Mouse (Mus musculus): ENCODE data around the gene Fzd5.
A peak's percentile ranks its signal among the peaks of the same experiment; 100 is the strongest.

Gene Fzd5

GRCm38 (mm10) chr1:64733453-64734245, 3.9 kb downstream of the Fzd5 start:
- no peak for DNase-seq

GRCm38 (mm10) chr1:64732637-64733200, 4.8 kb downstream of the Fzd5 start:
- DNase-seq: no peak

- no peak for DNase-seq
Measured at GRCm38 (mm10) chr1:64732161-64732560, 5.4 kb downstream of the Fzd5 start.

- DNase-seq: no peak
Measured at GRCm38 (mm10) chr1:64731341-64732020, 6.1 kb downstream of the Fzd5 start.

- no peak for DNase-seq
Measured at GRCm38 (mm10) chr1:64730046-64730445, 7.5 kb downstream of the Fzd5 start.

GRCm38 (mm10) chr1:64721034-64721587, 16.4 kb downstream of the Fzd5 start:
- no peak for DNase-seq

GRCm38 (mm10) chr1:64717504-64717903, 20.0 kb downstream of the Fzd5 start:
- peak; percentile 29 for DNase-seq

- DNase-seq: no peak
Measured at GRCm38 (mm10) chr1:64716589-64717304, 20.8 kb downstream of the Fzd5 start.

GRCm38 (mm10) chr1:64715458-64715857, 22.1 kb downstream of the Fzd5 start:
- DNase-seq: no peak

GRCm38 (mm10) chr1:64712006-64712760, 25.4 kb downstream of the Fzd5 start:
- DNase-seq: no peak

GRCm38 (mm10) chr1:64709891-64710290, 27.7 kb downstream of the Fzd5 start:
- DNase-seq: no peak

GRCm38 (mm10) chr1:64706610-64707009, 30.9 kb downstream of the Fzd5 start:
- DNase-seq: no peak

- peak; percentile 49 for DNase-seq
Measured at GRCm38 (mm10) chr1:64705230-64705629, 32.3 kb downstream of the Fzd5 start.

GRCm38 (mm10) chr1:64701780-64702179, 35.8 kb downstream of the Fzd5 start:
- peak; percentile 37 for DNase-seq

- no peak for DNase-seq
Measured at GRCm38 (mm10) chr1:64695156-64695555, 42.4 kb downstream of the Fzd5 start.

GRCm38 (mm10) chr1:64691581-64691980, 46.0 kb downstream of the Fzd5 start:
- DNase-seq: no peak

- DNase-seq: peak; percentile 47
Measured at GRCm38 (mm10) chr1:64691121-64691551, 46.4 kb downstream of the Fzd5 start.

- DNase-seq: peak; percentile 99
Measured at GRCm38 (mm10) chr1:64690213-64691013, 47.1 kb downstream of the Fzd5 start, which contains the start of gene Ccnyl1. TSS of gene Ccnyl1 (plus strand) at chr1:64690455.

GRCm38 (mm10) chr1:64689561-64690212, 47.9 kb downstream of the Fzd5 start:
- peak; percentile 22 for DNase-seq

- no peak for DNase-seq
Measured at GRCm38 (mm10) chr1:64688046-64688445, 49.5 kb downstream of the Fzd5 start.

- DNase-seq: no peak
Measured at GRCm38 (mm10) chr1:64684440-64684839, 53.1 kb downstream of the Fzd5 start.
